Mouse (Mus musculus): Measurements from ENCODE around the gene Cox5b. TPM values are rescaled to one million over a fixed set of nuclear protein-coding genes. Genes with fewer than 3 reads are reported as not detected.
"Not testable (repeated sequence)": the region's sequence is repeated elsewhere in the genome, so short reads cannot be mapped to it uniquely, and the experiment has no call there.

Cox5b gene
- polyA plus RNA-seq, 1 experiment from 2014 or later, result 1,082 TPM

DNA sequence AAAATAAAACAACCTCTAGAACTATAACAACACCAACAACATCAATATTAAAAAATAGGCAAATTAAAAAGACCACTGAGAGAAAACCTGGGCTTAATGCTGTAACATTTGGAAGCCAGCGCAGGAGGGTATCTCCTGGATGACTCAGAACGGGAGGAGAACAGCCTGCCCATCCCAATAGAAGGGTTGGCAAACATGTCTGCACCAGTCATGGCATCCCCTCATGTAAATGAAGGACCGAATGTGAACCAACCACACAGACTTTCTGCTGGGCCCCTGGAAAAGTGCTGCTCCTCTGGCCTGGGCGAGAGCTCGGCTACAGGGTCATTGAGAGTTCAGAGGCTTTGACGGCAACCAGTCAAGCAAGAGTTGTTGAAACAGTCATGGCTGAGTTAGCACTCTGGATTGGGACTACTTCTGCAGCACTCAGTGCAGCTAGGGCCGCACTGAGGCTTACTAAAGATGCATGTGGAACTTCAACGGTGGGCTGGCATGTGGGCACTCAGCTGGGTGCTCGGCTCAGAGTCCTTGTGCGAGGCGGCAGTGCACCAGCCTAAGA lies 26.0 kb upstream of the Cox5b start:
- WGBS, result 65% methylated on average over 11 of the region's 11 CpGs
- ATAC-seq (ENCODE audit: extremely low read depth, insufficient number of reproducible peaks, low FRiP score, low TSS enrichment), result no peak
- Histone ChIP-seq H3K27me3 (replicated peaks) (no peaks in the 10 kb centered on the region), H3K27ac (replicated peaks) (no peak overlapping the region), H3K4me3 (no peak overlapping the region), H3K4me2 (no peak overlapping the region), H3K36me3 (no peaks in the 10 kb centered on the region), H3K4me1 (peaks cover 9% of the 10 kb centered on the region), H3K9me3 (no peaks in the 10 kb centered on the region), H3K9ac (no peak overlapping the region)

DNA sequence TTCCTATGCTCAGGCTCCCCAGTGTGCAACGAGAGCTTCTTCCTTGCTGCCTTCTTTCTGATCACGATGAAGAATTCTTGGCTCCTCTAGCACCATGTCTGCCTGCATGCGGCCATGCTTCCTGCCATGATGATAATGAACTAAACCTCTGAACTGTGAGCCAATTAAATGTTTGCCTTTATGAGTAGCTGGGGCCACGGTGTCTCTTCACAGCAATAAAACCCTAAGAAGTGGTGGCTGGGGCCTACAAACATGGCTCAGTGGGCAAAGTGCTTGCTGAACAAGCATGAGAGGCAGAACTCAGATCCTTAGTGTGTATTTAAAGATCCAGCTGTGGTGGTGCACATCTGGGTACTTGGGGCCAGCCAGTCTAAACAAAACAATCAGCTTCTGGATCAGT lies 25.3 kb upstream of the Cox5b start:
- WGBS, result 67% methylated on average over 4 of the region's 4 CpGs
- Histone ChIP-seq H3K4me1 (peaks cover 14% of the 10 kb centered on the region), H3K4me2 (no peak overlapping the region), H3K27me3 (replicated peaks) (no peaks in the 10 kb centered on the region), H3K27ac (replicated peaks) (no peak overlapping the region), H3K4me3 (no peak overlapping the region), H3K9ac (no peak overlapping the region), H3K9me3 (no peaks in the 10 kb centered on the region), H3K36me3 (no peaks in the 10 kb centered on the region)
- no peak for ATAC-seq (ENCODE audit: extremely low read depth, insufficient number of reproducible peaks, low FRiP score, low TSS enrichment)

DNA sequence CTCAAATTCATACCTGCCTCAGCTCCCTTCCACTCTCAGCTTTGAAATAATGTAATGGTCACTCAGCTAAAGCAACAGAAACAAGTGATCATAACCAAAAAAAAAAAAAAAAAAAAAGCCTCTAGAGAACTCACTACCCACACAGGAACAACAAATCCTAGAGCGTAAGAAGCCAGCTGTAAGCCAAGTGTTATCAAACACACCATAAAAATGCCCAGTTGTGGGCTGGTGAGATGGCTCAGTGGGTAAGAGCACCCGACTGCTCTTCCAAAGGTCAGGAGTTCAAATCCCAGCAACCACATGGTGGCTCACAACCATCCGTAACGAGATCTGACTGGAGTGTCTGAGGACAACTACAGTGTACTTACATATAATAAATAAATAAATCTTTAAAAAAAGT lies 23.2 kb upstream of the Cox5b start:
- not testable (repeated sequence) for H3K27me3 ChIP-seq (replicated peaks); H3K9ac ChIP-seq; H3K36me3 ChIP-seq; H3K4me2 ChIP-seq; H3K27ac ChIP-seq (replicated peaks); H3K9me3 ChIP-seq; ATAC-seq (ENCODE audit: extremely low read depth, insufficient number of reproducible peaks, low FRiP score, low TSS enrichment); H3K4me3 ChIP-seq
- peaks cover 15% of the 10 kb centered on the region for H3K4me1 ChIP-seq
- WGBS, result 69% methylated on average over 4 of the region's 4 CpGs

DNA sequence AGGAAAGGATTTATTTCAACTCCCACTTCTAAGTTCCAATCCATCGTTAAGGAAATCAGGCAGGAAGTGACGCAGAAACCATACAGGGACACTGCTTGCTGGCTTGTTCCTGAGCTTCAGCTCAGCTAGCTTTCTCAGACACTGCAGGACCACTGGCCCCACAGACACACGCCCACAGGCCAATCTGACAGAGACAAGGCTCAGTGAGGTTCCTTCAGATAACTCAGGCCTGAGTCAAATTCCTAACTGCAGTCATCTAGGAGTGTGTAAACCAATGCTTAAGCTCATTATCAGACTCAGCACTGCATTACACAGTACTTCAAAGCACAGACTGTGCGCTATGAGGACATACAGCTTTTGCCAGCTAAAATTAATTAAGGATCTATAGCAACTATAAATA lies 21.0 kb upstream of the Cox5b start:
- Histone ChIP-seq H3K36me3 (no peaks in the 10 kb centered on the region), H3K27me3 (replicated peaks) (no peaks in the 10 kb centered on the region), H3K4me3 (no peak overlapping the region), H3K9ac (0 out of 2 replicates have a peak overlapping the region, but pooled peaks have one; percentile 33), H3K4me2 (no peak overlapping the region), H3K9me3 (no peaks in the 10 kb centered on the region), H3K4me1 (peaks cover 14% of the 10 kb centered on the region), H3K27ac (replicated peaks) (no peak overlapping the region)
- 33% methylated on average over 4 of the region's 4 CpGs for WGBS
- no peak for ATAC-seq (ENCODE audit: extremely low read depth, insufficient number of reproducible peaks, low FRiP score, low TSS enrichment)

DNA sequence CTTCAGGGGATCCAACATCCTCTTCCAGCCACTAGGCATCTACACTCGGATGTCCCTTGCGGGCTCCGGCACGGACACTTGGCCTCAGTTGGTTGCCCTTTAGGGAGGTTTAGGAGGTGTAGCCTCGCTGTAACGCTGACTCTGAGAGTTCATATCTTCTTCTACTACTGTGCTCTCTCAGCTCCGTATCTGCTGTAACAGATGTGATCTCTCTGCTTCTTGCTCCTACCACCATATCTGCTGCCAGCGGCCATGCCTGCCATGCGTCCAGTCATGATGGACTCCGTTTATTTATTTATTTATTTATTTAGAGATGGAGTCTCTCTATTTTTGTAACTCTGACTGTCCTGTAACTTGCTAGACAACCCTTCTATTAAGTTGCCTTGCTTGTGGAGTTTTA lies 20.0 kb upstream of the Cox5b start:
- WGBS, result 72% methylated on average over 10 of the region's 10 CpGs
- no peaks in the 10 kb centered on the region for H3K9me3 ChIP-seq
- no peaks in the 10 kb centered on the region for H3K36me3 ChIP-seq
- no peak for ATAC-seq (ENCODE audit: extremely low read depth, insufficient number of reproducible peaks, low FRiP score, low TSS enrichment)
- H3K4me1 ChIP-seq, result peaks cover 10% of the 10 kb centered on the region
- H3K4me2 ChIP-seq, result no peak overlapping the region
- H3K27ac ChIP-seq (replicated peaks), result no peak overlapping the region
- H3K4me3 ChIP-seq, result no peak overlapping the region
- no peaks in the 10 kb centered on the region for H3K27me3 ChIP-seq (replicated peaks)
- no peak overlapping the region for H3K9ac ChIP-seq

DNA sequence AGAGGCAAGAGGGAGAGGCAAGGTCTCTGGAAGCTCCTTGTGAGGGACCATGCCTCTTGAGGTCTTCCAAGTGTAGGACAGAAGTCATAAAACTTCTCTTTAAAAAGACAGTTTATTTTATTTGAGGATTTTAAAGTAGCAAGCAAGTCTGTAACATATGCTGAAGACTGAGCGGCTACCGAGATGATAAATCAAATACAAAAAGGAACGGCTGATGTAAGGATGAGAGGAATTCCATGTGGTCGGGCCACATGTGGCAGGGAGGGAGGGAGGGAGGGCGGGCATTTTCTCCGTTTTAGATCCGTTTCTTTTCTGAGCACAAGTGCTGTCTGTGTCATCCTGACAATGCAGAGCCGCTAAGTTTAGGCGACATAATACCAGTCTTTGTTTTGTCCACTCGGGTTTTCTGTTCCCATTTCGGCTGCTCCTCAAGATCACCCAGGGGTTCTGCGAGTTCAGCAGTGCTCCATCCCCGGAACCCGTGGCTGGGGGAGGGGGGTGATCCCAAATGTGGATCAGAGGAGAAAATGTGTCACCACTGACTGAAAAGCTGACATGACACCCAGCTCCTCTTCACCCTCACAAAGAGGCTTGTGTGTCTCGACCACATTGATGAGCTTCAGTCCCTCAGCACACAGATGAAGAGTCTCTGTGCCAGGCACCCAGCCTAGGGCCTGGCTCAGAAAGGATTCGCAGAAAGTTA lies 18.4 kb upstream of the Cox5b start:
- Histone ChIP-seq H3K9me3 (no peaks in the 10 kb centered on the region), H3K4me1 (peaks cover 10% of the 10 kb centered on the region), H3K4me2 (no peak overlapping the region), H3K36me3 (no peaks in the 10 kb centered on the region), H3K4me3 (no peak overlapping the region), H3K27me3 (replicated peaks) (no peaks in the 10 kb centered on the region), H3K9ac (0 out of 2 replicates have a peak overlapping the region, but pooled peaks have one; percentile 10), H3K27ac (replicated peaks) (no peak overlapping the region)
- ATAC-seq (ENCODE audit: extremely low read depth, insufficient number of reproducible peaks, low FRiP score, low TSS enrichment), result no peak
- WGBS, result 51% methylated on average over 16 of the region's 16 CpGs

DNA sequence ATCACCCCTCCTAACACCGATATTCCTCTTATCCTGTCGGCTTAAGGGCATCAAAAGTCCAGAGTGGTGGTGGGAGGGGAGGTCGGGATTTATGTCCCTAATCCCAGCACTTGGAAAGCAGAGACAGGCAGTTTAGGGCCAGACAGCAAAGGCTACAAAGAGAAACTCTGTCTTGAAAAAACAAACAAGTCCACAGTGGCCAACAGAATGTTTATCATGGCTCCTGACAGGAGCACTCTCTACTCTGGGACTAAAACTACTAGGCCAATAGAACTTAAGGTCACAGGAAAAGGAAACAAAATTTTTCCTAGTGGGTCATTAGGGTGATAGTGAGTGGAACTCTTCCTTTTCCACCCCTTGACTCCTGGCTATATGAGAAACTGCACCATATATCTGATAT lies 16.3 kb upstream of the Cox5b start:
- 27% methylated on average over 3 of the region's 3 CpGs for WGBS
- Histone ChIP-seq H3K4me2 (no peak overlapping the region), H3K9me3 (no peaks in the 10 kb centered on the region), H3K27me3 (replicated peaks) (no peaks in the 10 kb centered on the region), H3K4me1 (peaks cover 10% of the 10 kb centered on the region), H3K36me3 (no peaks in the 10 kb centered on the region), H3K27ac (replicated peaks) (no peak overlapping the region), H3K4me3 (no peak overlapping the region), H3K9ac (no peak overlapping the region)
- ATAC-seq (ENCODE audit: extremely low read depth, insufficient number of reproducible peaks, low FRiP score, low TSS enrichment), result no peak

DNA sequence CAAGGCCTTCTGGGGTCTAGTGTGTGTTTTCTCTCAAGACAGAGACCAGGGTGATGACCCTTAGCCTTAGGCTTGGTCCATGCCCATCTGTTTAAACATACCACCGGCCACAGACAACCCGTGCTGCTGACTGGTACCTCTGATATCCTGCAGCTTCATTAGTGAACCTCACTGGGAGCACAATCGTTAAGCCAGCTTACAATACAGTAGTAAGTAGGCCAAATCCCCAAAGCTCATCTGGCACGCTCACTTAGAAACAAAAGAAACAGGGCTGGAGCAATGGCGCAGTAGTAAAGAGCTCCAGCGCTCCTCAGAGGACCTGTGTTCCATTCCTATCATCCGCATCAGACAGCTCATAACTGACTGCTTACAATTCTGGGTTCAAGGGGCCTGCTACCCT lies 10.4 kb upstream of the Cox5b start:
- H3K4me3 ChIP-seq, result no peak overlapping the region
- H3K27ac ChIP-seq (replicated peaks), result no peak overlapping the region
- H3K27me3 ChIP-seq (replicated peaks), result no peaks in the 10 kb centered on the region
- H3K9ac ChIP-seq, result no peak overlapping the region
- WGBS, result 82% methylated on average over 7 of the region's 7 CpGs
- no peaks in the 10 kb centered on the region for H3K36me3 ChIP-seq
- no peaks in the 10 kb centered on the region for H3K9me3 ChIP-seq
- H3K4me1 ChIP-seq, result 0 out of 2 replicates have a peak, but pooled peaks cover 9% of the 10 kb centered on the region
- H3K4me2 ChIP-seq, result no peak overlapping the region
- ATAC-seq (ENCODE audit: extremely low read depth, insufficient number of reproducible peaks, low FRiP score, low TSS enrichment), result no peak

DNA sequence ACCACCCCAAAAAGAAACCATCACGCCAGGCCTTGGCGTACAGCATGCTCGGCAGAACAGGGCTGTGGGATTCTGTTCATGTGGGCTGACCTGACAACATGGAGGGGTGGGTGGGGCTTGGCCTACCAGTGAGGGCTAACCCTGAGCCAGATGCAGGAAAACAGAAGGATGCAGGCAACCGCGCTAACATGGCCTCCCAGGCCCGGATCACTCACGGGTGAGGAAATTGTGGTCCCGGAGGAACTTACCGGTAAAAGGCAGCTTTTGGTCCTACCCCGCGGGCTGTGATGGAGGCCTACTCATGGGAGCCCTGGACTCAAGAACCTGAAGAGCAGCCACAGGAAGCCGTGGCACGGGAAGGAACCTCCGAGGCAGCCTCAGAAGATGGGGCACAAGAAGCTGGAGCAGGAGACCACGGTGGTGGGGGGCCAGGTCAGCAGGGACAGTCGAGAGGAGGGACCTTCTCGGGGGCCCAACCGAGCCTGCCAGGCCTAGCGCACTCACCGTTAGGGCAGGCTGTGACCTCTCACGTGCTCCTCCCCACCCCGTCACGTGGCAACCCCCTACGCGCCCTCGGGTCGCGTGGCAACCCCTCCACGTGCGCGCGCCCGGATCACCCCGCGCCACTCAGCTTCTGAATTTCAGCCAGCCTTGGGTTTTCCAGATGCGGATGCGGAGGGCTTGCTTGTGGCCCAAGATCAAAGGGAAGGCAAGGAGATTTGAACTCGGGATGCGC lies 8.5 kb upstream of the Cox5b start, which contains the start of gene Fam178b:
Fam178b (minus strand) TSS at position 564 of the 736 bp plus-strand sequence.
- no peaks in the 10 kb centered on the region for H3K9me3 ChIP-seq
- no peak within 1 kb of the TSS for H3K4me2 ChIP-seq
- no peak within 1 kb of the TSS for H3K4me3 ChIP-seq
- no peak within 1 kb of the TSS for H3K27ac ChIP-seq (replicated peaks)
- 88% methylated on average over 39 of the region's 39 CpGs for WGBS
- no peak within 1 kb of the TSS for H3K9ac ChIP-seq
- no peak for ATAC-seq (ENCODE audit: extremely low read depth, insufficient number of reproducible peaks, low FRiP score, low TSS enrichment)
- no peaks in the 10 kb centered on the region for H3K36me3 ChIP-seq
- 0 out of 2 replicates have a peak, but pooled peaks cover 9% of the 10 kb centered on the region for H3K4me1 ChIP-seq
- H3K27me3 ChIP-seq (replicated peaks), result no peaks in the 10 kb centered on the region

DNA sequence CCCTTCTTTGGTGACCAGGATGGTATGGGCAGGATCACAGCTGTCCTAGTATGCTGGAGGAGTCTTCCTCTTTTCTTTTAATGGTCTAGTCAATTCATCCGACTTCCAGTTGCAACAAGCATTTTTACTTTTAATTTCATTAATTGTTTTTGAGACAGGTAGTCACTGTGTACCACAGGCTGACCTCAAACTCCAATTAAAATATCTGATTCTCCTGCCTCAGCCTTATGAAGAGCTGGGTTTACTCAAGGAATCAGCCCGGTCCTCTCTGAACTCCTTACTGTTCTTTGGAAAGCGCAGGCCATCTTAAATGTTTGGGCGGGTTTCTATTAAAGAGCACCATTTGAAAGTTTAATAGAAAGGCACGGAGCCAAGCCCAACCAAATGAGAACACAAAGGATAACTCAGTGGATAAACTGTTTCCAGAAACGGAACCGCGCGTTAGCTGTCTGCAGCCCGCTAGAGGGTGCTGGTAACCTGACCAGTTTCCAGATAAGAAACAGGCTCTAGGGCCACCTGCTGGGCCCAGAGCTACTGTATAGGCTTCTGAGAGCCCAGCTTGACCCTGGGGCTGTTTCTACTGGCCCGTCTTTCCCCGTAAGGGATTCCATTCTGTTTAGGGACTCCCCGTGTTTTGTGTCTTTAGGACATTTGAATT lies 7.3 kb upstream of the Cox5b start:
- no peak overlapping the region for H3K4me3 ChIP-seq
- H3K36me3 ChIP-seq, result no peaks in the 10 kb centered on the region
- no peak overlapping the region for H3K9ac ChIP-seq
- no peaks in the 10 kb centered on the region for H3K27me3 ChIP-seq (replicated peaks)
- H3K4me1 ChIP-seq, result 0 out of 2 replicates have a peak, but pooled peaks cover 9% of the 10 kb centered on the region
- 0 out of 2 replicates have a peak, but pooled peaks have one; percentile 25 for ATAC-seq (ENCODE audit: extremely low read depth, insufficient number of reproducible peaks, low FRiP score, low TSS enrichment)
- no peaks in the 10 kb centered on the region for H3K9me3 ChIP-seq
- H3K27ac ChIP-seq (replicated peaks), result no peak overlapping the region
- 10% methylated on average over 13 of the region's 13 CpGs for WGBS
- H3K4me2 ChIP-seq, result no peak overlapping the region

DNA sequence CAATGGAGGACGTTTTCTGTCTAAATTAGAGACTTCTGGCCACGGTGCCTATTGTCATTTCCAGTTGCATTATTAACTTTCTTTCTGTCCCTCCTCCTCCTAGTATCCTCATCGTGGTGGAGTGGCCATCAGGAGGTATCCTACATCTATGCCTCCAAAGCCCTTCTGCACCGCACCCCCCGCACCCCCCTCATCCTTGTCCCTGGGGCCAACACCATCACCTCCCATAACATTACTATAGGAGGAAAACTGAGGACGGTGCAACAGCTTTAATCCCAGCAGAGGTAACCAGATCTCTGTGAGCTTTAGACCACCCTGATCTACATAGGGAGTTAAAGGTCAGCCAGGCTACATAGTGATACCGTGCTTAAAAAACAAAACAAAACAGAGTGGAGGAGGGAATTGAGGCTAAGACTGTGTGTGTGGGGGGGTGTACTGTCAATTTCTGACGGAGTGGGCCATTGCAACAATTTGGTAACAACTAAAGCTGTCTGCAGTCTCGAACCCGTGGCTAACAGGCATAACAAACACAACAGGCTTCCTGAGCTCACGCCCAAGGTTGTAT lies 496 bp upstream of the Cox5b start:
- peaks cover 29% of the 10 kb centered on the region for H3K36me3 ChIP-seq
- H3K4me3 ChIP-seq, result peak overlapping the region; percentile 95
- H3K4me1 ChIP-seq, result peaks cover 14% of the 10 kb centered on the region
- peak overlapping the region; percentile 85 for H3K4me2 ChIP-seq
- H3K27me3 ChIP-seq (replicated peaks), result no peaks in the 10 kb centered on the region
- peak overlapping the region; percentile 75 for H3K27ac ChIP-seq (replicated peaks)
- H3K9me3 ChIP-seq, result no peaks in the 10 kb centered on the region
- no peak for ATAC-seq (ENCODE audit: extremely low read depth, insufficient number of reproducible peaks, low FRiP score, low TSS enrichment)
- WGBS, result 57% methylated on average over 11 of the region's 11 CpGs
- H3K9ac ChIP-seq, result peak overlapping the region; percentile 97
